ENCODE assay signal across 8 mouse cellular contexts in the genomic region with DNA sequence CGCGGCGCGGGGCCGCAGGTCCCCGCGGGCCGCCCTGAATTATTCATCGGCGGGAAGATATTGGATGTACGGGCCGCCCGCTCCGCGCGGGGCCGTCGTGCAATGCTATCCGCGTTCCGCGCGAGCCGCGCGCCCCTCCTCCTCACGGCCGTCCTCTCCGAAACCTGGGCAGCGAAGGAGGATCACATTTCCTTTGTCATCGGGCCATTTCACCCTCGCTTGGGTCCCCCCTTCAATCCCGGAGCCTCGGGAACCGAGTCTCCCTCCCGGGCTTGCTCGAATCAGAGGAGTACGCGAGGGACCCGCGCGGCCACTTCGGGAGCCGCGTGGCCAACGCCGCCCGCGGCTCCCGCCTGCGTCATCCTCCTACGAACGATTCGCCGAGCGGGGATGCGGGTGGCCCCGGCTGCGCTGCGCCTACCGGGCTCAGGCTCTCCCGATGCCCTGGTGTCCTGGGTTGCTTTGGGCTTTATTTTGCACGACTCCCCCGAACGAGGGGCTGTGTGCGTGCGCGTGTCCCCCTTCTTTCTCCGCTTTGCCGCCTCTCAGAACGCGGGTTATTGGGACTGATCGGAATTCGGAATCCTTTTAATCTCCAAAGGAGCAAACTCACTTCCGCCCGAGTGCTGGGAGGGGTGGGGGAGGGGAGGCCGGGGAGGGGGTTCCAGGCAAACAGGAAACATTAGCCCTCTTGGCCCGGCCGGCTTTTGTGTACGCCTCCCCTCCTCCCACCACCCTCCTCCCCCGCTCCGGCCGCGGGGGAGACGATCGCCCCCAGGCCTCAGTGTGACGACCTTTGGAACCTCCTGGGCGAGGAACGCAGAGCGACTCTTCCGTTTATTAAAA. TPM values are rescaled to one million over a fixed set of nuclear protein-coding genes. Genes with fewer than 3 reads are reported as not detected.
DNase-seq lines count a peak whose midpoint lies in the region; ATAC-seq and TF ChIP-seq lines count a peak whose summit lies in the region.

Gene Trim71 (minus strand): TSS at position 609 of the 846 bp plus-strand sequence.

- H3K9me3 ChIP-seq in heart, embryonic 11.5 days (replicated peaks; ENCODE audit: control insufficient read depth, low read length): no peaks in the 10 kb centered on the region
- no peaks in the 10 kb centered on the region for H3K9me3 ChIP-seq in hindbrain, embryonic 16.5 days (ENCODE audit: control insufficient read depth, low read length)
- H3K9me3 ChIP-seq in midbrain, embryonic 11.5 days (ENCODE audit: control insufficient read depth, low read length): no peaks in the 10 kb centered on the region

- under 1% methylated on average over 89 of the region's 91 CpGs for WGBS in heart, embryonic 11.5 days (ENCODE audit: insufficient replicate concordance)
- WGBS in thymus, adult 2 months: 2% methylated on average over 91 of the region's 91 CpGs
- WGBS in hindbrain, embryonic 16.5 days: under 1% methylated on average over 74 of the region's 91 CpGs
- WGBS in midbrain, embryonic 11.5 days: under 1% methylated on average over 90 of the region's 91 CpGs

- ATAC-seq in heart, embryonic 11.5 days (replicated peaks; ENCODE audit: insufficient number of reproducible peaks, low FRiP score, low TSS enrichment): 0 out of 2 replicates have a peak, but pooled peaks have one; percentile 33
- ATAC-seq in hindbrain, embryonic 16.5 days: peak; percentile 63
- ATAC-seq in midbrain, embryonic 11.5 days (ENCODE audit: low FRiP score): peak; percentile 78

- H3K9ac ChIP-seq in heart, embryonic 11.5 days (ENCODE audit: low read depth, low read length): peak within 1 kb of the TSS; percentile 84
- peak within 1 kb of the TSS; percentile 60 for H3K9ac ChIP-seq in hindbrain, embryonic 16.5 days (ENCODE audit: low read depth, low read length)
- H3K9ac ChIP-seq in midbrain, embryonic 11.5 days (ENCODE audit: low read length): peak within 1 kb of the TSS; percentile 72

- TF ChIP-seq POLR2A in thymus, adult 2 months (IDR thresholded peaks at IDR 0.05; ENCODE audit: control insufficient read depth, extremely low read depth, insufficient read depth, low read length, poor library complexity): no peak

- H3K36me3 ChIP-seq in heart, embryonic 11.5 days (ENCODE audit: control insufficient read depth, insufficient read depth, low read length): no peaks in the 10 kb centered on the region
- no peaks in the 10 kb centered on the region for H3K36me3 ChIP-seq in thymus, adult 2 months (ENCODE audit: control insufficient read depth, insufficient read depth, low read length)
- H3K36me3 ChIP-seq in hindbrain, embryonic 16.5 days (ENCODE audit: control insufficient read depth, insufficient read depth, low read length): no peaks in the 10 kb centered on the region
- no peaks in the 10 kb centered on the region for H3K36me3 ChIP-seq in midbrain, embryonic 11.5 days (ENCODE audit: control insufficient read depth, insufficient read depth, low read length)

- peak within 1 kb of the TSS; percentile 82 for H3K27ac ChIP-seq in heart, embryonic 11.5 days (ENCODE audit: low read depth, low read length)
- H3K27ac ChIP-seq in thymus, adult 2 months (ENCODE audit: control insufficient read depth, insufficient read depth, low read length): no peak within 1 kb of the TSS
- peak within 1 kb of the TSS; percentile 31 for H3K27ac ChIP-seq in hindbrain, embryonic 16.5 days (ENCODE audit: low read depth, low read length)
- peak within 1 kb of the TSS; percentile 81 for H3K27ac ChIP-seq in midbrain, embryonic 11.5 days (ENCODE audit: low read depth, low read length)

- TF ChIP-seq CTCF in thymus, adult 2 months (IDR thresholded peaks at IDR 0.05; ENCODE audit: borderline replicate concordance, control insufficient read depth, extremely low read depth, insufficient read depth, low read length, poor library complexity): no peak

- peak within 1 kb of the TSS; percentile 84 for H3K4me2 ChIP-seq in heart, embryonic 11.5 days
- H3K4me2 ChIP-seq in hindbrain, embryonic 16.5 days (ENCODE audit: low read length): peak within 1 kb of the TSS; percentile 70
- peak within 1 kb of the TSS; percentile 92 for H3K4me2 ChIP-seq in midbrain, embryonic 11.5 days

- H3K4me1 ChIP-seq in heart, embryonic 11.5 days (ENCODE audit: control insufficient read depth, insufficient read depth, low read length): peaks cover 6% of the 10 kb centered on the region
- peaks cover 16% of the 10 kb centered on the region; the same call in 1 of the 2 replicates for H3K4me1 ChIP-seq in thymus, adult 2 months (replicated peaks; ENCODE audit: control insufficient read depth, insufficient read depth, low read length)
- peaks cover 25% of the 10 kb centered on the region for H3K4me1 ChIP-seq in hindbrain, embryonic 16.5 days (ENCODE audit: control insufficient read depth, insufficient read depth, low read depth, low read length)
- H3K4me1 ChIP-seq in midbrain, embryonic 11.5 days (ENCODE audit: control insufficient read depth, insufficient read depth, low read length): peaks cover 29% of the 10 kb centered on the region

- DNase-seq in heart, adult 8-10 months (ENCODE audit: low spot score): no peak
- DNase-seq in thymus, adult 2 months: no peak
- DNase-seq in thymus, postnatal 36 days: no peak
- DNase-seq in midbrain, embryonic 11.5 days (ENCODE audit: low spot score, missing footprints): peak; percentile 98
- DNase-seq in spleen, postnatal 14 days (ENCODE audit: low spot score in 2 of 2): no peak
- no peak for DNase-seq in urinary bladder, postnatal 36 days (ENCODE audit: low spot score in 2 of 2)

- peak within 1 kb of the TSS; percentile 67 for H3K4me3 ChIP-seq in heart, embryonic 11.5 days (ENCODE audit: low read depth, low read length)
- peak within 1 kb of the TSS; percentile 24 for H3K4me3 ChIP-seq in thymus, adult 2 months (ENCODE audit: control insufficient read depth, insufficient read depth, low read length)
- H3K4me3 ChIP-seq in hindbrain, embryonic 16.5 days (ENCODE audit: low read length): peak within 1 kb of the TSS; percentile 59
- H3K4me3 ChIP-seq in midbrain, embryonic 11.5 days (ENCODE audit: low read depth, low read length): peak within 1 kb of the TSS; percentile 74

- H3K27me3 ChIP-seq in heart, embryonic 11.5 days (ENCODE audit: control insufficient read depth, insufficient read depth, low read length): peaks cover 17% of the 10 kb centered on the region; the same call in 1 of the 2 replicates
- H3K27me3 ChIP-seq in thymus, adult 2 months (ENCODE audit: control insufficient read depth, insufficient read depth, low read length): peaks cover 33% of the 10 kb centered on the region
- H3K27me3 ChIP-seq in hindbrain, embryonic 16.5 days (replicated peaks; ENCODE audit: control insufficient read depth, insufficient read depth, low read length): peaks cover 36% of the 10 kb centered on the region
- no peaks in the 10 kb centered on the region for H3K27me3 ChIP-seq in midbrain, embryonic 11.5 days (ENCODE audit: control insufficient read depth, insufficient read depth, low read length)

RNA-seq across cellular contexts. Expression of gene Trim71, which starts in this region (rescaled TPM):
- 1.00 and 1.1 TPM in 2 replicates for polyA plus RNA-seq in heart, embryonic 11.5 days (2014; fragmentation: Nextera tagmentation; extraction: Ambion mirVana)
- total RNA-seq in heart, adult 8-10 months (2022): not detected
- polyA plus RNA-seq in thymus, adult 2 months (2012; rRNA removed): 0.03 TPM in 1 of 2 replicates, not detected in the other
- polyA plus RNA-seq in hindbrain, embryonic 16.5 days (2015; fragmentation: Nextera tagmentation; extraction: Ambion mirVana): 0.14 and 0.24 TPM in 2 replicates
- 1.6 and 2.2 TPM in 2 replicates for polyA plus RNA-seq in midbrain, embryonic 11.5 days (2014; fragmentation: Nextera tagmentation; extraction: Ambion mirVana)

Comparison
In these comparisons a context has a peak if more than half of its experiments do, and no peak if none do; other contexts are left out.
1. Peak in ATAC-seq, H3K4me3 ChIP-seq, H3K27ac ChIP-seq, H3K9ac ChIP-seq and H3K4me2 ChIP-seq in hindbrain, embryonic 16.5 days; RNA of the gene not detected or under 1 TPM.
2. H3K4me3 ChIP-seq: peak in every context shown above with its lines; median percentile 74 in midbrain, embryonic 11.5 days; 67 in heart, embryonic 11.5 days; 59 in hindbrain, embryonic 16.5 days; 24 in thymus, adult 2 months.